Mouse (Mus musculus): Measurements from ENCODE around the gene S100pbp.

S100pbp gene

GRCm38 (mm10) chr4:129189542-129190519 lies at the start of gene S100pbp, which contains the start of gene Yars:
TSS of gene S100pbp (minus strand) at chr4:129189727.
TSS of gene Yars (plus strand) at chr4:129189760.
- peak; percentile 97 for DNase-seq (ENCODE audit: low spot score)

- peak; percentile 87 for DNase-seq (ENCODE audit: low spot score)
Observed at GRCm38 (mm10) chr4:129239075-129239474, 49.5 kb upstream of the S100pbp start.

- no peak for DNase-seq (ENCODE audit: low spot score)
Observed at GRCm38 (mm10) chr4:129238579-129239016, 49.1 kb upstream of the S100pbp start.

GRCm38 (mm10) chr4:129237843-129238441 lies 48.4 kb upstream of the S100pbp start:
- DNase-seq (ENCODE audit: low spot score) = peak; percentile 76

- DNase-seq (ENCODE audit: low spot score) = no peak
Observed at GRCm38 (mm10) chr4:129236236-129236813, 46.8 kb upstream of the S100pbp start.

GRCm38 (mm10) chr4:129235147-129235546 lies 45.6 kb upstream of the S100pbp start:
- no peak for DNase-seq (ENCODE audit: low spot score)

- DNase-seq (ENCODE audit: low spot score) = no peak
Observed at GRCm38 (mm10) chr4:129234488-129234887, 45.0 kb upstream of the S100pbp start.

- no peak for DNase-seq (ENCODE audit: low spot score)
Observed at GRCm38 (mm10) chr4:129232561-129233360, 43.2 kb upstream of the S100pbp start.

GRCm38 (mm10) chr4:129231594-129232450 lies 42.3 kb upstream of the S100pbp start:
- no peak for DNase-seq (ENCODE audit: low spot score)

GRCm38 (mm10) chr4:129230926-129231325 lies 41.4 kb upstream of the S100pbp start:
- DNase-seq (ENCODE audit: low spot score) = no peak

- no peak for DNase-seq (ENCODE audit: low spot score)
Observed at GRCm38 (mm10) chr4:129227985-129228381, 38.5 kb upstream of the S100pbp start.

- no peak for DNase-seq (ENCODE audit: low spot score)
Observed at GRCm38 (mm10) chr4:129227170-129227984, 37.9 kb upstream of the S100pbp start.

- no peak for DNase-seq (ENCODE audit: low spot score)
Observed at GRCm38 (mm10) chr4:129226441-129226963, 37.0 kb upstream of the S100pbp start.

- no peak for DNase-seq (ENCODE audit: low spot score)
Observed at GRCm38 (mm10) chr4:129225315-129225714, 35.8 kb upstream of the S100pbp start.

GRCm38 (mm10) chr4:129223421-129224281 lies 34.1 kb upstream of the S100pbp start:
- peak; percentile 72 for DNase-seq (ENCODE audit: low spot score)

- no peak for DNase-seq (ENCODE audit: low spot score)
Observed at GRCm38 (mm10) chr4:129222019-129222925, 32.7 kb upstream of the S100pbp start.
